16 mouse cellular contexts compared by ENCODE assay signal in genomic region chr9:62008360-62008759, GRCm38 (mm10). TPM values are rescaled to one million over a fixed set of nuclear protein-coding genes. Genes with fewer than 3 reads are reported as not detected.
A peak's percentile ranks its signal among the peaks of the same experiment; 100 is the strongest.
DNase-seq lines count a peak whose midpoint lies in the region; ATAC-seq and TF ChIP-seq lines count a peak whose summit lies in the region.
"Had no signal": no experiment of that assay in that cellular context is flagged by ENCODE, and none has a peak within 500 bp of the region (broad histone marks: within the 10 kb centered on the region; RNA-seq: fewer than 3 reads in every experiment).

No protein-coding gene starts in this region.

- peak; percentile 85 for ATAC-seq in kidney, postnatal 0 days (replicated peaks; ENCODE audit: low FRiP score, low read depth)
- ATAC-seq in stomach, embryonic 14.5 days (ENCODE audit: insufficient number of reproducible peaks, insufficient read depth, low FRiP score, low read depth), result peak; percentile 47; the same call in 1 of the 2 replicates
- no peak for ATAC-seq in hindbrain, embryonic 14.5 days (ENCODE audit: low FRiP score)
- ATAC-seq: hindbrain, postnatal 0 days; midbrain, embryonic 13.5 days had no signal

- H3K4me1 ChIP-seq in kidney, postnatal 0 days (replicated peaks; ENCODE audit: insufficient read depth, low read length), result peaks cover 8% of the 10 kb centered on the region; the same call in 1 of the 2 replicates
- H3K4me1 ChIP-seq in stomach, embryonic 14.5 days (ENCODE audit: control insufficient read depth, insufficient read depth, low read length), result 0 out of 2 replicates have a peak, but pooled peaks cover 3% of the 10 kb centered on the region
- H3K4me1 ChIP-seq in forebrain, embryonic 10.5 days, result peaks cover 18% of the 10 kb centered on the region
- H3K4me1 ChIP-seq in hindbrain, embryonic 14.5 days (replicated peaks; ENCODE audit: control insufficient read depth, insufficient read depth, low read length), result 0 out of 2 replicates have a peak, but pooled peaks cover 4% of the 10 kb centered on the region

- H3K4me2 ChIP-seq in kidney, postnatal 0 days (ENCODE audit: low read length), result no peak overlapping the region
- no peak overlapping the region for H3K4me2 ChIP-seq in stomach, embryonic 14.5 days (replicated peaks; ENCODE audit: low read depth, low read length)
- H3K4me2 ChIP-seq in hindbrain, embryonic 14.5 days (replicated peaks), result no peak overlapping the region
- H3K4me2 ChIP-seq: forebrain, embryonic 12.5 days; heart, embryonic 13.5 days; midbrain, embryonic 13.5 days had no signal

- intact Hi-C loops in heart, postnatal 14 days (cut with DNase I), result no loop called here

- TF ChIP-seq CTCF in kidney, postnatal 0 days (IDR thresholded peaks at IDR 0.05; ENCODE audit: low read depth), result no peak

- no peak overlapping the region for H3K9ac ChIP-seq in kidney, postnatal 0 days (ENCODE audit: low read depth, low read length)
- no peak overlapping the region for H3K9ac ChIP-seq in stomach, embryonic 14.5 days (replicated peaks; ENCODE audit: low read depth, low read length)
- no peak overlapping the region for H3K9ac ChIP-seq in hindbrain, embryonic 14.5 days
- H3K9ac ChIP-seq: forebrain, embryonic 12.5 days; heart, embryonic 13.5 days; midbrain, embryonic 13.5 days had no signal

- no peak overlapping the region for H3K4me3 ChIP-seq in kidney, postnatal 0 days (replicated peaks; ENCODE audit: low read depth, low read length)
- no peak overlapping the region for H3K4me3 ChIP-seq in stomach, embryonic 14.5 days (ENCODE audit: low read depth, low read length)
- H3K4me3 ChIP-seq in forebrain, embryonic 10.5 days, result no peak overlapping the region
- no peak overlapping the region for H3K4me3 ChIP-seq in hindbrain, embryonic 14.5 days (replicated peaks; ENCODE audit: low read length)
- H3K4me3 ChIP-seq: forebrain, embryonic 12.5 days; heart, embryonic 13.5 days; midbrain, embryonic 13.5 days had no signal

- 57% methylated on average over 5 of the region's 5 CpGs for WGBS in kidney, postnatal 0 days
- WGBS in stomach, embryonic 14.5 days, result 57% methylated on average over 5 of the region's 5 CpGs
- WGBS in forebrain, embryonic 10.5 days, result 86% methylated on average over 5 of the region's 5 CpGs
- 69% methylated on average over 5 of the region's 5 CpGs for WGBS in hindbrain, embryonic 14.5 days

- peak; percentile 89 for DNase-seq in heart, adult 11 months
- DNase-seq in heart, postnatal 14 days, result no peak
- DNase-seq in kidney, adult 11 months, result peak; percentile 93
- DNase-seq in kidney, postnatal 0 days (ENCODE audit: low spot score), result peak; percentile 55
- no peak for DNase-seq in embryo, embryonic 11 days
- DNase-seq in forebrain, embryonic 10.5 days (ENCODE audit: extremely low spot score, low spot score), result no peak
- DNase-seq in hindbrain, embryonic 14.5 days (ENCODE audit: low spot score), result no peak
- DNase-seq: cerebellum, postnatal 14 days; heart, postnatal 4 days; thymus, postnatal 25 days had no signal

- peak overlapping the region; percentile 80 for H3K27ac ChIP-seq in kidney, postnatal 0 days
- no peak overlapping the region for H3K27ac ChIP-seq in stomach, embryonic 14.5 days (ENCODE audit: low read length)
- no peak overlapping the region for H3K27ac ChIP-seq in forebrain, embryonic 10.5 days
- no peak overlapping the region for H3K27ac ChIP-seq in hindbrain, embryonic 14.5 days
- H3K27ac ChIP-seq: forebrain, embryonic 12.5 days; heart, embryonic 13.5 days; hindbrain, postnatal 0 days; midbrain, embryonic 13.5 days had no signal

- no peaks in the 10 kb centered on the region for H3K36me3 ChIP-seq in kidney, postnatal 0 days (ENCODE audit: insufficient read depth, low read length)
- no peaks in the 10 kb centered on the region for H3K36me3 ChIP-seq in stomach, embryonic 14.5 days (ENCODE audit: control insufficient read depth, insufficient read depth, low read length)
- no peaks in the 10 kb centered on the region for H3K36me3 ChIP-seq in forebrain, embryonic 10.5 days (replicated peaks)
- H3K36me3 ChIP-seq in hindbrain, embryonic 14.5 days (replicated peaks; ENCODE audit: control insufficient read depth, insufficient read depth), result no peaks in the 10 kb centered on the region
- H3K36me3 ChIP-seq: forebrain, embryonic 12.5 days; heart, embryonic 13.5 days; midbrain, embryonic 13.5 days had no signal

- H3K9me3 ChIP-seq in kidney, postnatal 0 days (replicated peaks; ENCODE audit: low read length), result no peaks in the 10 kb centered on the region
- no peaks in the 10 kb centered on the region for H3K9me3 ChIP-seq in stomach, embryonic 14.5 days (ENCODE audit: control insufficient read depth, low read depth, low read length)
- no peaks in the 10 kb centered on the region for H3K9me3 ChIP-seq in forebrain, embryonic 10.5 days
- H3K9me3 ChIP-seq in hindbrain, embryonic 14.5 days (ENCODE audit: control insufficient read depth, low read length), result no peaks in the 10 kb centered on the region
- H3K9me3 ChIP-seq: forebrain, embryonic 12.5 days; heart, embryonic 13.5 days; midbrain, embryonic 13.5 days had no signal

- H3K27me3 ChIP-seq in kidney, postnatal 0 days (ENCODE audit: insufficient read depth, low read length), result no peaks in the 10 kb centered on the region
- no peaks in the 10 kb centered on the region for H3K27me3 ChIP-seq in stomach, embryonic 14.5 days (ENCODE audit: control insufficient read depth, insufficient read depth, low read length)
- H3K27me3 ChIP-seq in forebrain, embryonic 10.5 days (ENCODE audit: poor library complexity, severe bottlenecking), result peaks cover 4% of the 10 kb centered on the region; the same call in 1 of the 2 replicates
- no peaks in the 10 kb centered on the region for H3K27me3 ChIP-seq in hindbrain, embryonic 14.5 days (ENCODE audit: control insufficient read depth, insufficient read depth, low read length)
- H3K27me3 ChIP-seq: forebrain, embryonic 12.5 days; midbrain, embryonic 13.5 days had no signal

RNA-seq across cellular contexts. Expression of gene Paqr5, which starts 18.3 kb away (rescaled TPM):
- total RNA-seq in heart, postnatal 14 days (2021), result not detected
- polyA plus RNA-seq in kidney, postnatal 0 days (2015; fragmentation: Nextera tagmentation; extraction: Ambion mirVana), result 107 and 109 TPM in 2 replicates
- 18.7 and 20.5 TPM in 2 replicates for polyA plus RNA-seq in stomach, embryonic 14.5 days (2014; fragmentation: Nextera tagmentation; extraction: Ambion mirVana)
- polyA plus RNA-seq in forebrain, embryonic 10.5 days (2016; fragmentation: Nextera tagmentation; extraction: Ambion mirVana), result 0.58 and 1.0 TPM in 2 replicates
- 0.33 and 0.36 TPM in 2 replicates for polyA plus RNA-seq in hindbrain, embryonic 14.5 days (2014; fragmentation: Nextera tagmentation; extraction: Ambion mirVana)
- total RNA-seq: heart, postnatal 4 days; MEL had no signal

Comparison
In these comparisons a context has a peak if more than half of its experiments do, and no peak if none do; other contexts are left out.
1. DNase-seq: peak in heart, adult 11 months (single experiment), kidney, adult 11 months (single experiment) and kidney, postnatal 0 days (single experiment); none in heart, postnatal 14 days (0 of 2), embryo, embryonic 11 days (single experiment), forebrain, embryonic 10.5 days (single experiment) and hindbrain, embryonic 14.5 days (single experiment).